Mouse (Mus musculus): ENCODE results near the gene Pip4k2b.

DNA sequence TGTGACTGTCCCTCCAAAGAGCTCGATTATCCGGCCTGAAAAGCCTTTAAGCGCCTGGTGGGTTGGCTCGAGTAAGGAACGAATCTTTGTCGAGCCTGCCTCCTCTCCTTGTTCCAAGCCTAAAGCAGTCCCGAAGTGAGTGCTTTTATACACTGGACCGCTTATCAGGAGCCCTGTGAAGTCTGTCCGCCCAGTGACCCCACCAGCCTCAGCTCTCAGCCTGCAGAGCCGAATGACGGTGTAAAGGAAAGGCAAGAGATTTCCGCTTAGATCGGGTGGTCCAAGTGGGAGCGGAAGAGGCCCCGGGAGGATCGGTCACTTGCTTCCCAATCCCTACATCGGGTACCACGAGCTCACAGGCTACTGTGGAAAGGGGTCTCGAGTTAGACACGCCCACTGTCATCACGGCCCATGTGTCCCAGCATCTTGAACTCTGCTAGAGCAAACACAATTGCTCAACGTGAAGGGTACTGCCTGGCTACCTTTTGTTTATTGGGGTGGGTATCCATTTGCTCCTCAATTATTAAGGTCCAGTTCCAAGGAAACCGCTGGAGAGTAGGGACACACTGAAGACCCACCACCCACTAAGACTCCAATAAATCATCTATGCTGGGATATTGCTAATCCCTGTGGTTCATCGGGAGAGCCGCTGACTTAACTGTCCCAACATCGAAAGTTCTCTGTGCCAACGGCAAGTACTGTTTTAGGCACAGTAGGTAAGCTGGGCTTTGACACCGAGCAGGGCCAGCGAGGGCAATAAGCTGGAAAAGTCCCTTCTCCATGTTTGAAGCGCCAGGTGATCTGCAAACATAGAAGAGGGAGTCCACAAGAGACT, 43.5 kb downstream of the Pip4k2b start:
- TF ChIP-seq CTCF (IDR thresholded peaks at IDR 0.05; ENCODE audit: insufficient read depth, low read depth, low read length) (no peak), POLR2A (IDR thresholded peaks at IDR 0.05; ENCODE audit: insufficient read depth, low read depth, low read length) (no peak)

Measured in olfactory bulb, adult 2 months (tissue).